Mouse (Mus musculus) left cerebral cortex, postnatal 14 days (tissue): Measurements from ENCODE around the gene Psph. TPM values are rescaled to one million over a fixed set of nuclear protein-coding genes. Genes with fewer than 3 reads are reported as not detected.
A peak's percentile ranks its signal among the peaks of the same experiment; 100 is the strongest.
"Not testable (repeated sequence)": the region's sequence is repeated elsewhere in the genome, so short reads cannot be mapped to it uniquely, and the experiment has no call there.

ENCODE experiments used
- DNase-seq, 2 experiments: peaks; one replicate each; pipeline ENCODE4 v3.0.0; 2021 to 2022; ENCODE audit warnings: low spot score in 2 of 2, mixed read lengths in 1 of 2
- intact Hi-C: fragments of 180-260 bp; cut with DNase I; formaldehyde crosslinking; loops from one replicate; pipeline ENCODE4 v1.15.1; 2025
- long read RNA-seq, 2 experiments: library from polyadenylated mRNA; stranded (forward); transcript quantifications; one replicate each; pipeline ENCODE4 v2.0.0; 2021
- total RNA-seq, 2 experiments: library from RNA; stranded (reverse); gene quantifications; 2 replicates each; pipeline ENCODE4 v1.2.3; 2021

Gene Psph
- 10 to 100 TPM; 25.4 to 26.0 TPM for total RNA-seq
- long read RNA-seq, experiment 1, transcript Psph-201 (8 exons, 1,733 nt), result major isoform, 15 of 57 reads
- long read RNA-seq, experiment 1, partial matches to known transcripts, result 28 of 57 reads
- long read RNA-seq, experiment 1, other reads (novel, unspliced or antisense), result 14 of 57 reads
- long read RNA-seq, experiment 2, transcript Psph-201 (8 exons, 1,733 nt), result major isoform, 7 of 29 reads
- long read RNA-seq, experiment 2, partial matches to known transcripts, result 17 of 29 reads
- long read RNA-seq, experiment 2, other reads (novel, unspliced or antisense), result 5 of 29 reads

- peak; percentile 98 to 99 for DNase-seq
- intact Hi-C loops, result no loop called here
Measured at GRCm38 (mm10) chr5:129786818-129787790, at the start of gene Psph. Gene Psph (minus strand): TSS chr5:129787449.

- intact Hi-C loops, DNase-seq: not testable (repeated sequence)
Measured at GRCm38 (mm10) chr5:129790591-129790990, 3.3 kb upstream of the Psph start.

GRCm38 (mm10) chr5:129787818-129788593 is 757 bp upstream of the Psph start:
- intact Hi-C loops, result no loop called here
- no peak for DNase-seq

- intact Hi-C loops, result no loop called here
- DNase-seq, result peak in 1 of 2 experiments; percentile 45
Measured at GRCm38 (mm10) chr5:129786161-129786560, 1.1 kb downstream of the Psph start.

GRCm38 (mm10) chr5:129785235-129785870 is 1.9 kb downstream of the Psph start:
- intact Hi-C loops, result no loop called here
- no peak for DNase-seq

GRCm38 (mm10) chr5:129782211-129782610 is 5.0 kb downstream of the Psph start:
- intact Hi-C loops, result no loop called here
- DNase-seq, result peak in 1 of 2 experiments; percentile 33

- intact Hi-C loops, result no loop called here
Measured at GRCm38 (mm10) chr5:129780131-129780530, 7.1 kb downstream of the Psph start.

GRCm38 (mm10) chr5:129778996-129779716 is 8.1 kb downstream of the Psph start:
- DNase-seq, result peak; percentile 77 to 81
- intact Hi-C loops, result no loop called here

More at GRCm38 (mm10) chr5:129780131-129780530, 7.1 kb downstream of the Psph start:
- DNase-seq, result no peak

GRCm38 (mm10) chr5:129778348-129778995 is 8.8 kb downstream of the Psph start:
- DNase-seq, result no peak
- intact Hi-C loops, result no loop called here

GRCm38 (mm10) chr5:129774661-129775060 is 12.6 kb downstream of the Psph start:
- intact Hi-C loops, result no loop called here
- no peak for DNase-seq

- intact Hi-C loops, result not testable (repeated sequence)
Measured at GRCm38 (mm10) chr5:129773330-129773729, 13.9 kb downstream of the Psph start.

GRCm38 (mm10) chr5:129772433-129772832 is 14.8 kb downstream of the Psph start:
- DNase-seq, result no peak
- intact Hi-C loops, result no loop called here

More at GRCm38 (mm10) chr5:129773330-129773729, 13.9 kb downstream of the Psph start:
- not testable (repeated sequence) for DNase-seq

- intact Hi-C loops, result no loop called here
- DNase-seq, result no peak
Measured at GRCm38 (mm10) chr5:129770443-129771355, 16.6 kb downstream of the Psph start.

- intact Hi-C loops, result no loop called here
- peak; percentile 51 to 72 for DNase-seq
Measured at GRCm38 (mm10) chr5:129761865-129762540, 25.2 kb downstream of the Psph start.

- intact Hi-C loops, result no loop called here
- DNase-seq, result no peak
Measured at GRCm38 (mm10) chr5:129759929-129760480, 27.2 kb downstream of the Psph start.

GRCm38 (mm10) chr5:129756886-129757285 is 30.4 kb downstream of the Psph start:
- intact Hi-C loops, result no loop called here
- DNase-seq, result no peak
